In the genomic region with DNA sequence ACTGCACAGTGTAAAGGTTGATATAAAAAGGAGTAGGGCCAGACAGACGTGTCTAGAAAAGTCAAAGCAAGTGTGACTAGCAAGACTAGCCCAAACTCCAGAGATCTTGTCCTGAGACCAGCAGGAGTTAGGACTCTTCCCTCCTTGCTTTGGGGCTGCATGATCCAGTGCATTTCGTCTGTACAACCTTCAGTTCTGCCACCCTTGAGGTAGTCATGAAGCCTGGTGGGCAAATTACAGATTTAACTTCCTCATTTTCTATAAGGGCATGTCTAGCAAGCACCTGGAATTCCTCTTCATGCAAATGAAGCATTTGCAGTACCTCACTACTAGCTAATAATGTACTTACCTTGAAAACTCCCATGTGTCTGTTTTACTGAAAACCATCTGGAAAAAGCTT, we compare ENCODE assay signal across 30 mouse cellular contexts. TPM values are rescaled to one million over a fixed set of nuclear protein-coding genes. Genes with fewer than 3 reads are reported as not detected.
DNase-seq lines count a peak whose midpoint lies in the region; ATAC-seq and TF ChIP-seq lines count a peak whose summit lies in the region.
"Had no signal": no experiment of that assay in that cellular context is flagged by ENCODE, and none has a peak within 500 bp of the region (broad histone marks: within the 10 kb centered on the region; RNA-seq: fewer than 3 reads in every experiment).

No protein-coding gene starts in this region.

- no peaks in the 10 kb centered on the region for H3K4me1 ChIP-seq in heart, embryonic 13.5 days
- H3K4me1 ChIP-seq in heart, embryonic 10.5 days = no peaks in the 10 kb centered on the region
- peaks cover 7% of the 10 kb centered on the region for H3K4me1 ChIP-seq in spleen, adult 2 months (ENCODE audit: control insufficient read depth, insufficient read depth, insufficient read length)
- H3K4me1 ChIP-seq: hindbrain, embryonic 13.5 days had no signal

- no peak overlapping the region for H3K4me2 ChIP-seq in heart, embryonic 13.5 days
- H3K4me2 ChIP-seq: hindbrain, embryonic 13.5 days had no signal

- TF ChIP-seq CTCF in spleen, adult 2 months (IDR thresholded peaks at IDR 0.05; ENCODE audit: extremely low read depth, insufficient read depth, insufficient read length, insufficient replicate concordance) = no peak

- no peak overlapping the region for H3K9ac ChIP-seq in heart, embryonic 13.5 days
- H3K9ac ChIP-seq: hindbrain, embryonic 13.5 days; liver, embryonic 14.5 days had no signal

- no peak overlapping the region for H3K4me3 ChIP-seq in heart, embryonic 13.5 days
- H3K4me3 ChIP-seq in heart, embryonic 10.5 days = no peak overlapping the region
- no peak overlapping the region for H3K4me3 ChIP-seq in spleen, adult 2 months (ENCODE audit: extremely low read depth, insufficient read depth, insufficient read length)
- H3K4me3 ChIP-seq: erythroblast, embryonic 14.5 days; gastrocnemius, adult 2 months; hindbrain, embryonic 13.5 days had no signal

- no peak for DNase-seq in heart, embryonic 10.5 days (ENCODE audit: low spot score)
- DNase-seq in spleen, adult 2 months (ENCODE audit: low read depth in 1 of 2, low spot score in 2 of 2) = no peak
- DNase-seq in spleen, postnatal 14 days (ENCODE audit: low spot score in 2 of 2) = no peak
- DNase-seq in R1 (ENCODE audit: low read depth, low spot score) = peak; percentile 32
- DNase-seq in adrenal gland, postnatal 25 days = no peak
- no peak for DNase-seq in right cerebral cortex, postnatal 10 days (ENCODE audit: low spot score in 2 of 2)
- DNase-seq: adrenal gland, postnatal 10 days; cerebellum, adult 11 months; cerebellum, adult 9-11 months; gastrocnemius, adult 2 months; gastrocnemius, postnatal 36 days; heart, postnatal 10 days; kidney, adult 8-10 months; kidney, postnatal 4 days; liver; lung, adult 2 months; lung, postnatal 10 days; midbrain, embryonic 14.5 days; right cerebral cortex, adult 18-20 months; thymus, adult 2 months; thymus, postnatal 36 days had no signal

- H3K27me3 ChIP-seq in heart, embryonic 13.5 days (replicated peaks) = no peaks in the 10 kb centered on the region
- no peaks in the 10 kb centered on the region for H3K27me3 ChIP-seq in heart, embryonic 10.5 days (ENCODE audit: insufficient read depth, poor library complexity, severe bottlenecking)
- no peaks in the 10 kb centered on the region for H3K27me3 ChIP-seq in spleen, adult 2 months (ENCODE audit: control insufficient read depth, insufficient read depth, low read length)
- H3K27me3 ChIP-seq: hindbrain, embryonic 13.5 days had no signal

- peak overlapping the region; percentile 39; the same call in 1 of the 2 replicates for H3K27ac ChIP-seq in heart, embryonic 13.5 days (replicated peaks)
- no peak overlapping the region for H3K27ac ChIP-seq in heart, embryonic 10.5 days
- H3K27ac ChIP-seq in spleen, adult 2 months (ENCODE audit: insufficient read depth, low read length) = peak overlapping the region; percentile 57
- H3K27ac ChIP-seq: gastrocnemius, adult 2 months; hindbrain, embryonic 13.5 days; kidney, postnatal 0 days; liver, embryonic 14.5 days; macrophage had no signal

- 0 out of 2 replicates have a peak, but pooled peaks cover 5% of the 10 kb centered on the region for H3K9me3 ChIP-seq in heart, embryonic 13.5 days
- no peaks in the 10 kb centered on the region for H3K9me3 ChIP-seq in heart, embryonic 10.5 days
- H3K9me3 ChIP-seq: hindbrain, embryonic 13.5 days had no signal

- ATAC-seq in heart, embryonic 13.5 days (ENCODE audit: extremely low read depth, insufficient number of reproducible peaks, low FRiP score, low TSS enrichment) = no peak
- ATAC-seq in neutrophil, adult 5-6 weeks (ENCODE audit: extremely low read depth, insufficient number of reproducible peaks, low FRiP score, poor library complexity, severe bottlenecking) = peak; percentile 83
- ATAC-seq: forebrain, embryonic 16.5 days; intestine, embryonic 16.5 days had no signal

- WGBS in heart, embryonic 13.5 days = 57% methylated on average over 2 of the region's 2 CpGs
- WGBS in heart, embryonic 10.5 days = 74% methylated on average over 2 of the region's 2 CpGs
- 32% methylated on average over 2 of the region's 2 CpGs for WGBS in spleen, adult 2 months

- peaks cover 10% of the 10 kb centered on the region for H3K36me3 ChIP-seq in heart, embryonic 13.5 days
- H3K36me3 ChIP-seq in heart, embryonic 10.5 days = peaks cover 8% of the 10 kb centered on the region; the same call in 1 of the 2 replicates
- H3K36me3 ChIP-seq in spleen, adult 2 months (ENCODE audit: control insufficient read depth, insufficient read depth, low read length) = no peaks in the 10 kb centered on the region

- no peak for TF ChIP-seq POLR2A in spleen, adult 2 months (IDR thresholded peaks at IDR 0.05; ENCODE audit: low read depth, low read length)

RNA-seq across cellular contexts. Expression of gene Dmac1, which starts 10.2 kb away (rescaled TPM):
- polyA plus RNA-seq in heart, embryonic 13.5 days (2015; fragmentation: Nextera tagmentation; extraction: Ambion mirVana) = 90.7 and 107 TPM in 2 replicates
- polyA plus RNA-seq in heart, embryonic 10.5 days (2016; fragmentation: Nextera tagmentation; extraction: Ambion mirVana) = 85.4 and 91.6 TPM in 2 replicates
- polyA plus RNA-seq in spleen, adult 2 months (2012; rRNA removed) = 37.7 and 44.7 TPM in 2 replicates
- 21.9 and 26.8 TPM in 2 replicates for total RNA-seq in neutrophil, adult 5-6 weeks (2017)
- total RNA-seq in adrenal gland, postnatal 25 days (2021) = 57.9 and 69.2 TPM in 2 replicates
